Mouse (Mus musculus) liver, adult 10 weeks (tissue): ENCODE data around the gene Abtb1. TPM values are rescaled to one million over a fixed set of nuclear protein-coding genes. Genes with fewer than 3 reads are reported as not detected.

Source experiments
- polyA plus RNA-seq: library from polyadenylated mRNA; stranded (reverse); fragments of 350-450 nt; fragmentation: Illumina TruSeq; extraction: RNeasy Lipid Tissue Mini Kit (QIAGEN cat#74804); gene quantifications from one replicate; pipeline ENCODE4 v1.2.3, GENCODE M21; 2014; ENCODE audit warnings: low read depth, low replicate concordance

Abtb1 gene
- 1.1 TPM for polyA plus RNA-seq

GRCm38 (mm10) chr6:88841781-88842689, at the start of gene Abtb1:
Abtb1 (minus strand) TSS chr6:88841984.

GRCm38 (mm10) chr6:88874868-88875508, 33.2 kb upstream of the Abtb1 start, which contains the start of gene Podxl2:
Podxl2 (minus strand) TSS chr6:88875044.

Other genes starting within 250 kb of the Abtb1 start
- gene Kbtbd12, start 204.0 kb downstream of the Abtb1 start, polyA plus RNA-seq: 2.4 TPM
- gene Mgll, start 117.6 kb downstream of the Abtb1 start, polyA plus RNA-seq: 25.3 TPM
- gene Podxl2, start 33.1 kb upstream of the Abtb1 start, polyA plus RNA-seq: not detected
- gene Mcm2, start 56.8 kb upstream of the Abtb1 start, polyA plus RNA-seq: 0.29 TPM
- 7.5 TPM for gene Tpra1, start 60.3 kb upstream of the Abtb1 start, polyA plus RNA-seq